Mouse (Mus musculus) forebrain, postnatal 0 days (tissue): ENCODE data around the gene Prnd. TPM values are rescaled to one million over a fixed set of nuclear protein-coding genes. Genes with fewer than 3 reads are reported as not detected.
A peak's percentile ranks its signal among the peaks of the same experiment; 100 is the strongest.

ENCODE experiments used
- ATAC-seq: fragments of 200-750 bp; cut with Nextera tagmentation; 2 replicates; pipeline ENCODE4 v1.8.0; 2017; ENCODE audit warnings: mild to moderate bottlenecking, moderate library complexity
- DNase-seq: peaks from one replicate; pipeline ENCODE4 v3.0.0-alpha.2; 2015
- H3K27ac ChIP-seq: fragments of 300-500 bp; sonication (generic); 2 replicates; pipeline ENCODE4 v1.5.1; 2014; ENCODE audit warnings: low read depth, mild to moderate bottlenecking, antibody characterized with exemption, low read length, moderate library complexity, mixed read lengths
- H3K27me3 ChIP-seq: fragments of 300-500 bp; sonication (generic); 2 replicates; pipeline ENCODE4 v1.6.1; 2014; ENCODE audit warnings: mild to moderate bottlenecking, low read length, mixed read lengths; ENCODE audit not compliant: insufficient read depth
- H3K36me3 ChIP-seq: fragments of 300-500 bp; sonication (generic); 2 replicates; pipeline ENCODE4 v1.6.1; 2014; ENCODE audit warnings: mild to moderate bottlenecking, moderate library complexity; ENCODE audit not compliant: insufficient read depth
- H3K4me1 ChIP-seq: fragments of 300-500 bp; sonication (generic); 2 replicates; pipeline ENCODE4 v1.6.1; 2014; ENCODE audit warnings: antibody characterized with exemption; ENCODE audit not compliant: insufficient read depth
- H3K4me2 ChIP-seq: fragments of 300-500 bp; sonication (generic); 2 replicates; pipeline ENCODE4 v1.6.1; 2014; ENCODE audit warnings: low read depth, mild to moderate bottlenecking, moderate library complexity
- H3K4me3 ChIP-seq: fragments of 300-500 bp; sonication (generic); 2 replicates; pipeline ENCODE4 v1.5.1; 2014; ENCODE audit warnings: low read depth, low read length, mixed read lengths
- H3K9ac ChIP-seq: fragments of 300-500 bp; sonication (generic); 2 replicates; pipeline ENCODE4 v1.6.1; 2014; ENCODE audit warnings: mild to moderate bottlenecking
- H3K9me3 ChIP-seq: fragments of 300-500 bp; sonication (generic); 2 replicates; pipeline ENCODE4 v1.6.1; 2016; ENCODE audit warnings: low read length
- CTCF ChIP-seq: sonication (generic); IDR thresholded peaks from 2 replicates; pipeline ENCODE4 v1.5.1; 2016; ENCODE audit warnings: antibody characterized with exemption, control low read depth, low read depth
- WGBS: fragments of 180-500 bp; shearing (Covaris S2); extraction: QIAGEN DNeasy Blood & Tissue Kit; methylation state at CpG from one replicate; pipeline ENCODE4 v1.1.7; 2014; 5-methylcytosine and 5-hydroxymethylcytosine counted together
- polyA plus RNA-seq: library from polyadenylated mRNA; unstranded; fragments of >200 nt; fragmentation: Nextera tagmentation; extraction: Ambion mirVana; gene quantifications from 2 replicates; pipeline ENCODE4 v1.2.1, GENCODE M21; 2015
- total RNA-seq: library from RNA; depleted of rRNA; stranded (reverse); fragments of >200 nt; gene quantifications from 2 replicates; pipeline ENCODE4 v1.2.3, GENCODE M21; 2014

The Prnd gene
- total and polyA plus RNA-seq, 2 experiments from 2014 or later, result 4.4 to 6.2 TPM

DNA sequence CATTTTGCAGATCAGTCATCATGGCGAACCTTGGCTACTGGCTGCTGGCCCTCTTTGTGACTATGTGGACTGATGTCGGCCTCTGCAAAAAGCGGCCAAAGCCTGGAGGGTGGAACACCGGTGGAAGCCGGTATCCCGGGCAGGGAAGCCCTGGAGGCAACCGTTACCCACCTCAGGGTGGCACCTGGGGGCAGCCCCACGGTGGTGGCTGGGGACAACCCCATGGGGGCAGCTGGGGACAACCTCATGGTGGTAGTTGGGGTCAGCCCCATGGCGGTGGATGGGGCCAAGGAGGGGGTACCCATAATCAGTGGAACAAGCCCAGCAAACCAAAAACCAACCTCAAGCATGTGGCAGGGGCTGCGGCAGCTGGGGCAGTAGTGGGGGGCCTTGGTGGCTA, 14.3 kb upstream of the Prnd start:
- Histone ChIP-seq H3K27ac (no peak overlapping the region), H3K9ac (no peak overlapping the region), H3K4me2 (no peak overlapping the region), H3K9me3 (no peaks in the 10 kb centered on the region), H3K4me1 (0 out of 2 replicates have a peak, but pooled peaks cover 4% of the 10 kb centered on the region), H3K36me3 (peaks cover 23% of the 10 kb centered on the region), H3K27me3 (no peaks in the 10 kb centered on the region), H3K4me3 (no peak overlapping the region)
- 96% methylated on average over 10 of the region's 10 CpGs for WGBS
- TF ChIP-seq CTCF, result no peak
- ATAC-seq (no peak), DNase-seq (no peak)

DNA sequence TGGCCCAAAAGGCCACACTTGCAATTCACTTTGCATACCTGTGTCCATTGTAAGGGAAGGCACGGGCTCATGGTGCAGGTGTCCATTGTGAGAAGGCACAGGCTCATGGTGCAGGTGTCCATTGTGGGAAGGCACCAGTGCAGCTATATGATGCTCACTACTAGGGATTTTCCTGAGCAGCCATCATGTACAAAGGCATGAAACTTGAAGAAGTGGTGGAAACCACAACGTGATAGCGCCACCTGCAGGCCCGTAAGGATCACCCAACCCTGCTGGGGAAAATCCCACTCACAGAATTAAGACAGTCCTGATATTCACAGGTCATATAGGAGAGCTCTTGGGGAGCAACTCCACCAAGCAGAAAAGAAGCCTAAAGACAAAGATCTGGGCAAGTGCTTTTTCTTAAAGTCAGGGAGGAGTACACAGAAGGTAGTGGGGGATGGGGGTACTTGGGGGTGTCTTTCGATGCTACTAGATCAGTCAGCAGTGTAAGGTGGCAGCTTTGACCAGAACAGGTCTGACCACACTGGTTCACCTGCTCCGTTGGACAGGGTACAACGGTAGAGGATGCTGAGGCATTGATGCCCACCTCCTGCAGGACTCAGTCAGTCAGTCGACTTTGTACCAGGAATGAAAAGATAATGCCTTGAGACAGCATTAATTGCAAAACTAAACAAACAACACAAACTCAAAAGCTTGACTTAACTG, 11.1 kb upstream of the Prnd start:
- no peaks in the 10 kb centered on the region for H3K9me3 ChIP-seq
- DNase-seq (peak; percentile 81), ATAC-seq (peak; percentile 78)
- H3K9ac ChIP-seq, result no peak overlapping the region
- no peaks in the 10 kb centered on the region for H3K4me1 ChIP-seq
- 45% methylated on average over 8 of the region's 8 CpGs for WGBS
- TF ChIP-seq CTCF, result peak; percentile 83
- H3K36me3 ChIP-seq, result peaks cover 23% of the 10 kb centered on the region
- H3K27ac ChIP-seq, result no peak overlapping the region
- no peak overlapping the region for H3K4me3 ChIP-seq
- no peak overlapping the region for H3K4me2 ChIP-seq
- no peaks in the 10 kb centered on the region for H3K27me3 ChIP-seq

DNA sequence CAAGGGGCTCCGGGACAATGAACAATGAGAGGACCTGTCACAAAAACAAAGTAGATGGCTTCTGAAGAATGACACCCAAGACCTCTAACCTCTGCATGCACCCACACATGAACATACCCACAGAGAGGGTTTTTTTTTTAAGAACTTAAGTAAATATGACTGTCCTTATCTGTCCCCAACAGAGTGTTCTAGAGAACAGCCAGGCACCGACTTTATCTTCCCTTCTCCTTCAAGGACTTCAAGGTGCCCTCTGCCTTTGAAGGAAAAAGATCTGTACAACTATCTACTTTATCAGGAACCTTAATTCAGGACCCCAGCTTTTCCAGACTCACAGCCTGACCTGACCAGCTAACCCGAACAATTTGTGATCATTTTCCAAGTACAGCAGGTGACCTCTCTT, 10.2 kb upstream of the Prnd start:
- no peaks in the 10 kb centered on the region for H3K9me3 ChIP-seq
- no peaks in the 10 kb centered on the region for H3K27me3 ChIP-seq
- ATAC-seq (no peak), DNase-seq (no peak)
- no peak overlapping the region for H3K4me2 ChIP-seq
- WGBS, result 89% methylated on average over 3 of the region's 3 CpGs
- no peak overlapping the region for H3K4me3 ChIP-seq
- no peak for TF ChIP-seq CTCF
- H3K27ac ChIP-seq, result no peak overlapping the region
- H3K4me1 ChIP-seq, result no peaks in the 10 kb centered on the region
- no peak overlapping the region for H3K9ac ChIP-seq
- peaks cover 23% of the 10 kb centered on the region for H3K36me3 ChIP-seq

DNA sequence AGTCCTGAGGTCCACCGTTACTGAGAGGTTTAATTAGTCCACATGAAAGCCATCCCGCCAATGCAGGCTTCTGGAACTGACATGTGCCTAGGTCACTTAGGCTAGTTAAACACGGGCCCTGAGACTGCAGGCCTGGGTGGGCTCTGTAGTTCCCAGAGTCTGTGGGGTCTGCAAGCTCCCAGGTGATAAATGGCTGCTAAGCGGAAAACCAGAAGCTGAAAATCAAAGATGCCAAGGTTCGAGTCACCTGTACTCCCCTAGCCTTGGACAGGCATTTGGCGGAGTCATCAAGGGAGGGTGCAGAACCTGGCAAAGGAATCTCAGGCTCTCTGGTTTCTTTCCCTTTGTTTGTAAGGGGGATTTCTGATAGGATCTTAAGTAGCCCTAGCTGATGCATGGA, 9.2 kb upstream of the Prnd start:
- Histone ChIP-seq H3K9ac (no peak overlapping the region), H3K4me3 (no peak overlapping the region), H3K36me3 (peaks cover 20% of the 10 kb centered on the region), H3K4me1 (no peaks in the 10 kb centered on the region), H3K27ac (no peak overlapping the region), H3K27me3 (no peaks in the 10 kb centered on the region), H3K4me2 (no peak overlapping the region), H3K9me3 (no peaks in the 10 kb centered on the region)
- ATAC-seq (no peak), DNase-seq (no peak)
- no peak for TF ChIP-seq CTCF
- WGBS, result 78% methylated on average over 6 of the region's 6 CpGs

DNA sequence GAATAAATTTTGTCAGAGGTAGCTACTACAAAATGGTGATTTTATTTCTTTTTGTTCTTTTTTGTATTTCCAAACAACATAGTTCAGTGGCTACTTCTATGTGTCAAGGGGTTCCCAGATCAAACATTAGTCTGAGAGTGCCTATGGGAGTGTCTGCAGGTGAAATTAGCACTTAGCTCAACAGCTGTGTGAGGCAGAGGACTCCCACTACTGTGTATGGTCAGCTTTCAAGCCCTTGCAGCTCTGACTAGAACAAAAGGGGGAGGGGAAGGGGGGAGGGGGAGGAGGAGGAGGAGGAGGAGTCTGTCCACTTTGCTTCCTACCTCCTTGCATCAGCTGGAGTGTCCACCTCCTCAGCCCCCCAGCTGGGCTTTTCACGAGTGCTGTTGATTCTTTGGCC, 6.3 kb upstream of the Prnd start:
- Histone ChIP-seq H3K27ac (no peak overlapping the region), H3K9ac (no peak overlapping the region), H3K4me2 (no peak overlapping the region), H3K27me3 (no peaks in the 10 kb centered on the region), H3K4me1 (no peaks in the 10 kb centered on the region), H3K9me3 (no peaks in the 10 kb centered on the region), H3K4me3 (no peak overlapping the region), H3K36me3 (no peaks in the 10 kb centered on the region)
- DNase-seq (no peak), ATAC-seq (no peak)
- 4% methylated on average over 1 of the region's 1 CpGs for whole genome bisulfite sequencing
- no peak for TF ChIP-seq CTCF

DNA sequence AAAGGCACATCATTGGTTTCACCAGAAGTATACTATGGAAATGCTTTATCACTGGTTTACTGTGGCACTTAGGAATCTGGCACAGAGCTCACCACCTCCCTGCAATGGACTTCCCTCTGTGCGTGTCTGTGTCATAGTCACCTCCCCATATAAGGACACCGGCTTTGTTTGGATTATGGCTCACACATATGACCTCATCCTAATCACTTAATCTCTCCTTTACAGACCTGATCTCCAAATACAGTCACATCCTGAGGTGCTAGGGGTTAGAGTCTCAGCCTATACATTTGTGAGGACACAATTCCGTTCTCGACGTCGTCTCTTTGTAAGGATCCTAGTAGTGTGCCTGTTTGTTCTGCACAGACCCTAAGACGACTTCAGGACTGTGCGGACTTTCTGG, 5.4 kb upstream of the Prnd start:
- H3K4me1 ChIP-seq, result no peaks in the 10 kb centered on the region

DNA sequence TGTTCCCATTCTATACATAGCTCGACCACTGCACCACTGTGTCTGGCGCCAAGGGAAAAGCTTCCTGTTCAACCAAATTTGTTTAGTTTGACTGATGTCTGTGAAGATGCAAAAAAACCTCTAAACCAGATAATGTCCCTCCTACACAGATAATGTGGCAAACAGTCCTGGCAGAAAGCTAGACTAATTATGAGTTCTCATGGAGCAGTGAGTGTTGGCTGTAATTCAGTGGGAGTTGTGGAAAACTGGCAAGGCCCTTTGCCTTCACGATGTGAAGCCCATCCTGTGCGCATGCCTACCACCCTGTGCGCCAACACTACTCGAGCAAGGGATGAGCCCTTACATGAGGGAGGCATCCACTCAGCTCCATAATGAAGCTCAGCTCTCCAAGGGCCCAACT, 4.9 kb upstream of the Prnd start:
- no peaks in the 10 kb centered on the region for H3K36me3 ChIP-seq
- H3K27ac ChIP-seq, result no peak overlapping the region
- no peaks in the 10 kb centered on the region for H3K4me1 ChIP-seq
- H3K9me3 ChIP-seq, result no peaks in the 10 kb centered on the region
- no peak for TF ChIP-seq CTCF
- H3K9ac ChIP-seq, result no peak overlapping the region
- no peaks in the 10 kb centered on the region for H3K27me3 ChIP-seq
- H3K4me3 ChIP-seq, result no peak overlapping the region
- peak; percentile 19; the same call in 1 of the 2 replicates for ATAC-seq
- 73% methylated on average over 6 of the region's 6 CpGs for WGBS
- DNase-seq, result no peak
- H3K4me2 ChIP-seq, result no peak overlapping the region

More for the DNA sequence above, 5.4 kb upstream of the Prnd start:
- Histone ChIP-seq H3K4me2 (no peak overlapping the region), H3K4me3 (no peak overlapping the region), H3K27me3 (no peaks in the 10 kb centered on the region), H3K36me3 (no peaks in the 10 kb centered on the region), H3K27ac (no peak overlapping the region), H3K9me3 (no peaks in the 10 kb centered on the region), H3K9ac (no peak overlapping the region)
- ATAC-seq, result no peak
- 82% methylated on average over 8 of the region's 8 CpGs for WGBS
- no peak for TF ChIP-seq CTCF
- no peak for DNase-seq
